Mouse (Mus musculus) thymus, adult 2 months (tissue): ENCODE measurements around the gene Aanat.

Experiments used
- CTCF ChIP-seq: fragments of 200-500 bp; IDR thresholded peaks from 2 replicates; pipeline ENCODE4 v1.5.1; 2012; ENCODE audit warnings: mild to moderate bottlenecking, control low read depth, low read length, moderate library complexity, borderline replicate concordance; ENCODE audit not compliant: control insufficient read depth, poor library complexity, insufficient read depth; ENCODE audit errors: extremely low read depth
- POLR2A ChIP-seq: fragments of 200-500 bp; IDR thresholded peaks from 2 replicates; pipeline ENCODE4 v1.6.1; 2012; ENCODE audit warnings: mild to moderate bottlenecking, low read length, control low read depth, moderate library complexity; ENCODE audit not compliant: control insufficient read depth, poor library complexity, insufficient read depth; ENCODE audit errors: extremely low read depth

GRCm38 (mm10) chr11:116536685-116537084 is 49.5 kb upstream of the Aanat start:
- TF ChIP-seq CTCF (no peak), POLR2A (no peak)
